Mouse (Mus musculus): ENCODE data around the gene Gpr132. TPM values are rescaled to one million over a fixed set of nuclear protein-coding genes. Genes with fewer than 3 reads are reported as not detected.

The Gpr132 gene
- polyA plus RNA-seq (2015; fragmentation: Illumina TruSeq; extraction: RNeasy Lipid Tissue Mini Kit (QIAGEN cat#74804); ENCODE audit: insufficient read depth, low replicate concordance): 61.1 TPM

GRCm38 (mm10) chr12:112868178-112869087 lies at the start of gene Gpr132:
Gene Gpr132 (minus strand): TSS chr12:112868228.

GRCm38 (mm10) chr12:112829244-112829864 lies 38.7 kb downstream of the Gpr132 start, which contains the start of gene Cdca4:
Gene Cdca4 (minus strand): TSS chr12:112829423.

GRCm38 (mm10) chr12:112808587-112809364 lies 59.3 kb downstream of the Gpr132 start, which contains the start of gene Clba1:
Gene Clba1 (plus strand): TSS chr12:112808937.

GRCm38 (mm10) chr12:112801864-112802846 lies 65.9 kb downstream of the Gpr132 start, which contains the start of gene Ahnak2:
Gene Ahnak2 (minus strand): TSS chr12:112802657.

Other genes with a start within 250 kb of the Gpr132 start
- 7.2 TPM for gene Adssl1, start 248.2 kb downstream of the Gpr132 start, polyA plus RNA-seq (2015; fragmentation: Illumina TruSeq; extraction: RNeasy Lipid Tissue Mini Kit (QIAGEN cat#74804); ENCODE audit: insufficient read depth, low replicate concordance)
- gene Siva1, start 223.5 kb downstream of the Gpr132 start, polyA plus RNA-seq (2015; fragmentation: Illumina TruSeq; extraction: RNeasy Lipid Tissue Mini Kit (QIAGEN cat#74804); ENCODE audit: insufficient read depth, low replicate concordance): 12.7 TPM
- 39.7 TPM for gene Akt1, start 193.3 kb downstream of the Gpr132 start, polyA plus RNA-seq (2015; fragmentation: Illumina TruSeq; extraction: RNeasy Lipid Tissue Mini Kit (QIAGEN cat#74804); ENCODE audit: insufficient read depth, low replicate concordance)
- gene Zbtb42, start 189.4 kb downstream of the Gpr132 start, polyA plus RNA-seq (2015; fragmentation: Illumina TruSeq; extraction: RNeasy Lipid Tissue Mini Kit (QIAGEN cat#74804); ENCODE audit: insufficient read depth, low replicate concordance): 1.7 TPM
- gene Cep170b, start 147.8 kb downstream of the Gpr132 start, polyA plus RNA-seq (2015; fragmentation: Illumina TruSeq; extraction: RNeasy Lipid Tissue Mini Kit (QIAGEN cat#74804); ENCODE audit: insufficient read depth, low replicate concordance): 4.6 TPM
- 283 TPM for gene Pld4, start 107.6 kb downstream of the Gpr132 start, polyA plus RNA-seq (2015; fragmentation: Illumina TruSeq; extraction: RNeasy Lipid Tissue Mini Kit (QIAGEN cat#74804); ENCODE audit: insufficient read depth, low replicate concordance)
- 0.35 TPM for gene Ahnak2, start 65.6 kb downstream of the Gpr132 start, polyA plus RNA-seq (2015; fragmentation: Illumina TruSeq; extraction: RNeasy Lipid Tissue Mini Kit (QIAGEN cat#74804); ENCODE audit: insufficient read depth, low replicate concordance)
- 0.54 TPM for gene Clba1, start 59.3 kb downstream of the Gpr132 start, polyA plus RNA-seq (2015; fragmentation: Illumina TruSeq; extraction: RNeasy Lipid Tissue Mini Kit (QIAGEN cat#74804); ENCODE audit: insufficient read depth, low replicate concordance)
- gene Cdca4, start 38.8 kb downstream of the Gpr132 start, polyA plus RNA-seq (2015; fragmentation: Illumina TruSeq; extraction: RNeasy Lipid Tissue Mini Kit (QIAGEN cat#74804); ENCODE audit: insufficient read depth, low replicate concordance): 32.7 TPM
- gene Jag2, start 61.5 kb upstream of the Gpr132 start, polyA plus RNA-seq (2015; fragmentation: Illumina TruSeq; extraction: RNeasy Lipid Tissue Mini Kit (QIAGEN cat#74804); ENCODE audit: insufficient read depth, low replicate concordance): 0.64 TPM
- 5.9 TPM for gene Nudt14, start 73.9 kb upstream of the Gpr132 start, polyA plus RNA-seq (2015; fragmentation: Illumina TruSeq; extraction: RNeasy Lipid Tissue Mini Kit (QIAGEN cat#74804); ENCODE audit: insufficient read depth, low replicate concordance)
- 8.2 TPM for gene Btbd6, start 108.3 kb upstream of the Gpr132 start, polyA plus RNA-seq (2015; fragmentation: Illumina TruSeq; extraction: RNeasy Lipid Tissue Mini Kit (QIAGEN cat#74804); ENCODE audit: insufficient read depth, low replicate concordance)
- 127 TPM for gene Brf1, start 132.5 kb upstream of the Gpr132 start, polyA plus RNA-seq (2015; fragmentation: Illumina TruSeq; extraction: RNeasy Lipid Tissue Mini Kit (QIAGEN cat#74804); ENCODE audit: insufficient read depth, low replicate concordance)
- 28.9 TPM for gene Pacs2, start 146.3 kb upstream of the Gpr132 start, polyA plus RNA-seq (2015; fragmentation: Illumina TruSeq; extraction: RNeasy Lipid Tissue Mini Kit (QIAGEN cat#74804); ENCODE audit: insufficient read depth, low replicate concordance)
- not detected for gene Tex22, start 206.3 kb upstream of the Gpr132 start, polyA plus RNA-seq (2015; fragmentation: Illumina TruSeq; extraction: RNeasy Lipid Tissue Mini Kit (QIAGEN cat#74804); ENCODE audit: insufficient read depth, low replicate concordance)
- 19.7 TPM for gene Mta1, start 230.1 kb upstream of the Gpr132 start, polyA plus RNA-seq (2015; fragmentation: Illumina TruSeq; extraction: RNeasy Lipid Tissue Mini Kit (QIAGEN cat#74804); ENCODE audit: insufficient read depth, low replicate concordance)

Measured in spleen, adult 10 weeks (tissue).